Mouse (Mus musculus): ENCODE results near the gene Ninj1.

Gene Ninj1

DNA sequence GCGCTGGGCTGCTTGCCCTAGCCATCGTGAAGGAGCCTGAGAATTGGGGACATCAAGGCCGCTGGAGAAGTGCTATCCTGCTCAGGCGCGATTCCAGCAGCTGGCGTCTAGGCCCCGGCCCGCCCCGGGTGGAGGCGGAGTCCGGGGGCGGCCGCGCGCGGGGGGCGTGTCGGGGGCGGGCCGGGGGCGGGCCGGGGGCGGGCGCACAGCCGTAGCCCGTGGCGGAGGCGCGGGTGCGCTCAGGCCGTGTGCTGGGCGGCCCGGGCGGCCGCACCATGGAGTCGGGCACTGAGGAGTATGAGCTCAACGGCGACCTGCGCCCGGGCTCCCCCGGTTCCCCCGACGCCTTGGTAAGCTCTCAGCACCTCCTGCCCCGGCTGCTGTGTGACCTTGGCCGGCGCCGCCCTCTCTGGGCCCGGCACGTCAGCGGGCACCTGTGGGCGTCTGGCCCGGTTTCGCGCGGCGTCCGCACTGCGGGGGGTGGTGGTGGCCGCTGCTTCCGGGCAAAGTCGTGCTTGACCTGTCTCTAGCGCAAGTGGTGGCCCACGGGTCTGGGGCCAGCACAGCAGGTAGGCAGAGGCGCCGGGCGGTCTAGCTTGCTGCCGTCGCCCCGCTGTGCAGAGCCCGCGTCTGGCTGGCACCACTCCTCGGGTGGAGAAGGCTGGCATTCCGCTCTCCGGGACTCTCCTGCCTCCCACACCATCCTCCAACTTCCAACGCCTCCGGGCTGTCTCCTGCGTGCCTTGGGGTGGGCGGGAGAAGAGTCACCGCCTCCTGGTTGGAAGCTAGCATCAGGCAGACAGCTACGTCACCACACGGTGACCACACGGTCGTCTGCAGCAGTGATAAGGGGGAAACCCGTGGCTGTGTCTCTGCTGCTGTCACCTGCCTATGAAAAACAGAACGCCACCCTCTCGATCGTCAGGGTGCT, at the start of gene Ninj1:
Gene Ninj1, plus strand, starts transcription at position 198 of the 931 bp plus-strand sequence.
- peak; percentile 91 for DNase-seq (ENCODE audit: low read depth)

GRCm38 (mm10) chr13:49140567-49140966, 46.7 kb upstream of the Ninj1 start:
- no peak for DNase-seq (ENCODE audit: low read depth)

- DNase-seq (ENCODE audit: low read depth), result no peak
These were observed 44.9 kb upstream of the Ninj1 start for GRCm38 (mm10) chr13:49142396-49142795.

GRCm38 (mm10) chr13:49143323-49143722, 44.0 kb upstream of the Ninj1 start:
- no peak for DNase-seq (ENCODE audit: low read depth)

DNA sequence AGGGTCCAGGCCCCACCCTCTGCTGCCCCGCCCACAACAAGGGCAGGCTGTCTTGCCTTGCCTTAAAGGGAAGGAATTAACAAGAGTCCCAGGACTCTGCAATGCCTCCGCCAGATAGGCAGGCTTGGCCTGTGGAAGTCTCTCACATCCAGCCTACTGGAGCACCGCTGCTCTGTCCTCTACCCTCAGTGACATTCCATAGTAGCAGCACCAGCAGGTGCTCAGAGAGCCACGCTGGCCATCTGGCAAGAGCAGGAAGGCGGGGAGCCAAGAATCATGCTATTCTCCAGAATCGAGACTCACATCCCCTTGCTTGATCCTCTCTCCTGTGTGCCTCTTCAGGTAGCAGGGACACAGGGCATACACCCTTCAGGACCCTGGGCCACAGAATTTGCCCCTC, 42.8 kb upstream of the Ninj1 start:
- DNase-seq (ENCODE audit: low read depth), result no peak

DNA sequence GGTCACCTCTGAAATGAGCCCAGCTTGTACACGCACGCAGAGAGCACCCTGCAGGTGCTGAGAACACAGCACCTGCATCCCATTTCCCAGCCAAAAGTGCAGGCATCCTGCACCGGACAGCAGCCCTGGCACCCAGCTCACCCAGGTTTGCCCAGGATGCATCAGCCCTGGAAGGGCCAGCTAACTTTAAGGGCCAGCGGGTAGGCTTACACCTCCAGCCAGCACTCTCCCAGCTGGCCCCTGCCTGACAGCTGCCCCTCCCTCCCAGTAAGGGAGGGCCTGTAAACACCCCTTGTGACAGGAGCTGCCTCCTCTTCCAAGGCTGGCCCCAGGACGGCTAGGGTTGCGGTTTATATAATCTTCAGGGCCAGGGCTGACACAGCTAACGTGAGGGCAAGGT, 41.9 kb upstream of the Ninj1 start:
- DNase-seq (ENCODE audit: low read depth), result no peak

GRCm38 (mm10) chr13:49146040-49146697, 41.1 kb upstream of the Ninj1 start:
- no peak for DNase-seq (ENCODE audit: low read depth)

DNA sequence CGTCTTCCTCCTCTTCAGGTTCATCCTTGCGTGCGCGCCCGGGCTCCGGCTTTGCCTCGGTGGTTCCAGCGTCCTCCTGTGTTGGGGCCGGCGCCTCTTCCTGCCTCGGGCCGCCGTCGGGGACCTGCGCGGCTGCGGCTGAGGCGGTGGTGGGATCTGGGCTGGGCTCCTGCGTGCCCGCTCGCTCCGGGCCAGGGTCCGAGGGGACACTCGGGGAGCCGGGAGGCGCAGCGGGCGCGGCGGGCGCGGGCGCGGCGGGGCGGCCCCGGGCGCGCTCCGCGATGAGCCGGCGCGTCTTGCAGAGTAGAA, 40.6 kb upstream of the Ninj1 start:
- no peak for DNase-seq (ENCODE audit: low read depth)

DNA sequence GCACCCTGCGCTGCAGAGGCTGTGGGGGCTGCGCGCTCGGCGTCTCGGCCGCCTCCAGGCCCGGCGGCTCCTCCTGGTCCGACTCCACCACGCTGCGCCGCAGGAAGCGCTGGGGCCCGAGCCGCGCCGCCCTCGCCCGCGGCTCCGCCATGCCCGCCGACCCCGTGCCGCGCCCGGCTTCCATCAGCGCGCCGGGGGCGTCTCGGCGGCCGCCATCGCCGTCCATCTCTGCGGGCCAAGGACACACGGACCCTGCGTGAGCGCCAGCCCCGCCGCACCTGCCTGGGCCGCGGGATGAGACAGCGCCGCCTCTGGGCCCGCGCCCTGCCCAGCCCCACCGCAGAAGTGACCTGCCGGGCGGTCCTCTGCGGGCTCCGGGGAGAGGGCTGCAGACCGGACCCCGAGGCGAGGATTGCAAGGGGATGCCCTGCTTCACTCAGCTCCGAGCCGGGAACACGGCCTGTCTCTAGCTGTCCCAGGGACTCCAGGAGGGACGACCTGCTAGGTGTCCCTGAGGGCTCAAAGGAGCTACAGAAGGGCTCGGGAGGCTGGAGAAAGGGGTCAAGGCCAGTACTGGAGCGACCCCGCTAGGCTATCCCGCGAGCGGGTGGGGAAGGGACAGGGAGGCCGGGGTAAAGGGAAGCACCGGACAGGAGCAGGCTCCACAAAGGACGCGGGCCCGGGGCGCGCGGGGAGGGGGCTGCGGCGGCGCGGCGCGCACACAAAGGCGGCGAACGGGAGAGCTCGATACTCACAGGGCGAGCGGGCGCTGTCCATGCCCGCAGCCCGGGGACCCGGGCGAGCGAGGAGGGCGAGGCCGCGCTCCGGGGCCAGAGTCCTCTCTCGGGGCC, 40.1 kb upstream of the Ninj1 start:
- no peak for DNase-seq (ENCODE audit: low read depth)

DNA sequence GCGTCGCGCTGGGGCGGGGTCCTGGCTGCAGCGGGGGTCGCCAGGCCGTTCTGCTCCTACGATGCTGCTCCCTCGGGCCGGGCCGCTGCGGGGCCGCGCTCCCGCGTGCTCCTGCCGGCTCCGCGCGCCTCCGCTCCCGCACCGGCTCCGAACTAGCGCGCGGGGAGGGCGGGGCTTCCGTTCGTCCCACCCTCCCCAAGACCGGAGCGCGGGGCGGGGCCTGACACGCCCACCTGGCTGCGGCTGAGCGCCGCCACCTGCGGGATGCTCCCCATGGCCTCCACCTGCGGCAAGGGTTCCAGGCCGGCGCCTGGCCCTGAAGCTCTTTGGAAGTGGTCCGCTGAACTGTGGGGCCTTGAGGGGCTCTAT, 39.4 kb upstream of the Ninj1 start, which contains the start of gene Wnk2:
Gene Wnk2, minus strand, starts transcription at position 157 of the 369 bp plus-strand sequence.
- no peak for DNase-seq (ENCODE audit: low read depth)

GRCm38 (mm10) chr13:49148687-49149086, 38.6 kb upstream of the Ninj1 start:
- no peak for DNase-seq (ENCODE audit: low read depth)

DNA sequence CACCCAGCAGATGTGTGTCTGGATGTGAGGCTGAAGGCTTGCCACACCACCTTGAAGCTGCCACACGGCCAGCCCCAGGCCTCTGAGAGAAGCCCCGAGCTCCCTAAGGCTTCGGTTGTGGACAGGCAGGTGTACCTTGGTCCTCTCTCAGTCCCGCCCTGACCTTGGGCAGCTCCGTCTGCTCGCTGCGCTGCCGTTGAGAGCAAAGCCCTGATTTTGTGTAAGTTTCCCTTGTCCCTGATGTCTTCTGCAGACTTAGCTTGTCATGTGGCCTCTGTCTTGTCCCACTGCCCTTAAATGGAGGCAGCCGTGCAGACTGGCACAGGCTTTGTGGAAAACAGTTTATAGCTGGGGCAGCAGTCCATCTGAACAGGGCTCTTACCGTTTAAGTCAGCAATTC, 33.3 kb upstream of the Ninj1 start:
- no peak for DNase-seq (ENCODE audit: low read depth)

DNA sequence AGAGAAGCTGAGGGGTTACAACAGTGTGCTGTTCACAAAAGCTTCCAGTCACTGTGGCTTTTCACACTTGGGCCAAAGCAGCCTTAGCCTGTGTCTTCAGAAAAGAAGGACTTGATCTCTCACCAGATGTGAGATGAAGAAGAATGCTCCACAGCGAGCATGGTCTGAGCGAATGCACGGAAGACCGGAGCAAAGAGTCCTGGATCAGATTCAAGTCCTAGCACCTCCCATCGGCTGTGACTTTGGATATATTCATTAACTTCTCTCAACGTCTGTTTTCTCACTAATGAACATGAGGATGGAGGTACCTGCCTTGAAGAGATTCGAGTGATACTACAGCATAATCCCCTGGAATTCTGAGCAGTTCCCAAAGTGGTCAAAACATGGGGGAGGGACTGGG, 32.7 kb upstream of the Ninj1 start:
- DNase-seq (ENCODE audit: low read depth), result no peak

DNA sequence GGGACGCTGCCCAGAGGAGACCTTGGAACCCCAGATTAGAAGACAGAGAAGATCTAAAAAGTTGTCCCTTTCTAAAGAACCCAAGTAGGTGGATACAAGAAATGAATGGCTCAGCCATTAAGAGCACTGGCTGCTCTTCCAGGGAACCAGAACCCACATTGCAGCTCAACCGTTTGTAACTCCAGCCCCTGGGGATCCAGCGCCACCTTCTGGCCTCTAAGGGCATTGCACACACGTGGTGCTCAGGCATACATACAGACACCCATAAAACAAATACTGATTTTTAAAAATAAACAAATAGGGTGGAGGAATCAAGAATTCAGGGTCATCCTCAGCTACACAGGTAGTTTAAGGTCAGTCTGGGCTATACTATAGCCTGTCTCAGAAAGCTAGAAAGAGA, 30.6 kb upstream of the Ninj1 start:
- DNase-seq (ENCODE audit: low read depth), result no peak

- DNase-seq (ENCODE audit: low read depth), result no peak
These were observed 29.1 kb upstream of the Ninj1 start for GRCm38 (mm10) chr13:49158040-49158713.

- DNase-seq (ENCODE audit: low read depth), result no peak
These were observed 26.0 kb upstream of the Ninj1 start for GRCm38 (mm10) chr13:49161236-49161635.

DNA sequence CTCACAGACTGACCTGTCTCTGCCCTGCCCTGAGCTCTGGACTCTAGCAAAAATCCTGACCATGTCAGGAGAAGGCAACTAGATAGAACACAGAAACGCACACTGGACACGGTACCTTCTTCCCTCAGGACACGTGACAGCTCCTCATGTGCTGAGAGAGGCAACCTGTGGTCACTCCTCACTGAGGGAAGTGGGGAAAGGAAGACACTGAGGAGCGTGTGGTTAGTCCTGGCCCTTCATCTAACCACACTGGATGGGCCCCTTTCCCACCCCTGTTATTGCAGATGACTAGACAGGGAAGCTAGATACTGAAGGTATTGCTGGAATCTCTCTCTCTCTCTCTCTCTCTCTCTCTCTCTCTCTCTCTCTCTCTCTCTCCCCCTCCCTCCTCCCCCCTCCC, 24.6 kb upstream of the Ninj1 start:
- no peak for DNase-seq (ENCODE audit: low read depth)

GRCm38 (mm10) chr13:49163645-49164044, 23.6 kb upstream of the Ninj1 start:
- no peak for DNase-seq (ENCODE audit: low read depth)

DNA sequence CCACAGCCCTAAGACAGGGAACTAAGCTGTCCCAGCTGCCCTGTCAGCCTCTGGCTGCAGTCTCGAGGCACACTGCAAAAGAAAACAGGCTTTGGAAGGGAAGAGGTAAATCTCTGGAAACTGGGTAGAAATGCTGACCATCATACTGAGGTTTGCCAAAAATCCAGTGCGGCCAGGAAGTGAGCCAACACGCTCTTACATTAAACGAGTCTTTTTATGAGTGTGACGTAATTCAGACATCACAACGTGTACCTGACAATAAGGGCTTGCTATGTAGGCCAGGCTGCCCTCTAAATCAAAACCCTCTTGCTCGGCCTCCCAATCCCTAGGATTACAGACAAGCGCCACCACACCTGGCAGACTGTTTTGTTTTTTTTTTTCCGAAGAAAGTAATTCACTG, 20.2 kb upstream of the Ninj1 start:
- DNase-seq (ENCODE audit: low read depth), result peak; percentile 15

DNA sequence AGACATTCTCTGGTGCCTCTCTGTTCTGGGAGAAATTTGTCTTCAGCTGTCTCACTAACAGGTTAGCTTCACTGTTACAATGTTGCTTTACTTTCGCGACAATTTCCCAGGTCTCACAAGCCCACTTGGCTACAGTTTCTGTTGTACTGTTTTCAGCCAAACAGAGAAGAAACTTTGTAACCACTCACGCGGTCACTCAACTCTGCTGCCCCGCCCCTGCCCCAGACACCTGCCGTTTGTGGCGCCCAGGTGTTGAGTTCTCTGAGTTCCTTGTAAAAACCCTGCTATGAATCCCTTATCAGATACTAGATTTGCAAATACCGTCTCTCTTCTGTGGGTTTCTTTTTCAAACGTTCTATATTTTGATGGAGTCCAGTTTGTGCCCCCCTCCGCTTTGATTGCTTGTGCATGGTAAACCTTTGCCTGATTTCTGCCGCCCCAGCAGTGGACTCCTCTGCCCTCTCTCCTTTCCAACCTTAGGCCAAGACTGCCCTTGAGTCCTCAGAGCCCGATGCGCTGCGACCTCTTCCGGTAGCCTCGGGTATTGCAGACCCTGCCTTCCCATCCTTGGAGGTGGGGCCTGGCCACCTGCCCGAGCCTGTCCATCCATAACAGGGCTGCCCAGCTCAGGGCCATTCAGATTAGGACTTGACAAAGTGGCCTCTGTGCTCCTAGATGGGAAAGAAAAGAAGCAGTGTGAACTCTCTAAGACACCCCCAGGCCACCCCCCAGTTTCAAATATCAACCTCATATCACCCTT, 17.7 kb upstream of the Ninj1 start:
- peak; percentile 77 for DNase-seq (ENCODE audit: low read depth)

- no peak for DNase-seq (ENCODE audit: low read depth)
These were observed 16.7 kb upstream of the Ninj1 start for GRCm38 (mm10) chr13:49170623-49171022.
